Mouse (Mus musculus): Measurements from ENCODE around the gene Ap3b1.

GRCm38 (mm10) chr13:94394486-94394885 is 35.7 kb downstream of the Ap3b1 start:
- TF ChIP-seq CTCF (IDR thresholded peaks at IDR 0.05; ENCODE audit: insufficient read depth, low read length) (no peak), POLR2A (IDR thresholded peaks at IDR 0.05; ENCODE audit: borderline replicate concordance, extremely low read depth, low read depth, low read length) (no peak)

All from lung, adult 2 months (tissue).